Mouse (Mus musculus) frontal cortex, postnatal 25 days (tissue): Measurements from ENCODE around the gene Shank2.

Source experiments
- DNase-seq, 2 experiments: peaks; one replicate each; pipeline ENCODE4 v3.0.0; 2022; ENCODE audit warnings: low spot score in 2 of 2

The Shank2 gene

DNA sequence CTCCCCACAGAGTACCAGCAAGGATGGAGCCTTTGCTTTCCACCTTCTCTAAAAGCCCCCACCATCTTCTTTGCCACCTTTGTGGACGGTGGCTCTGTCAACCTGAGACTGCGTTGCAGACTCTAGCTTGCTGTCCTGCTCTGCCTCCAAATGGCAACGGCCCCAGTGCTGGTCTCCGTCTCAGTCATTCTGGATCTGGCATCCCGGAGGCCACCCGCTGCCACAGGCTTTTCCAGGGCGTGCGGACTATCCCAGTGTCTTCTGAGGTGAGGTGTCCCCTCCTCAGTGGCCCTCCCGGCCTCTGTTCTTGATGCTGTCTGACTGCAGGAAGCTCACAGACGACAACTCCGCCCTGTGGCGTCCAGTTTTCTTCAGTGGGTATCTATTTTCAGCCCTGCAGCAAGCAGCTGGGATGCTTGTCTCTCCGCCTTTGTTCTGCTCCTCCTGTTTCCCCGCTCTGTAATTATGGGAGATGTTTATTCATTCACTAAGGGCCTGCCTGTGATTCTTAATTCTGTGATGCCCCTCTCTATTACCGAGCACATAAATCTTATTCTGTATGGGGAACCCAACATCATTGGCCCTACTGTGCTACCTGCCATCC is 159.0 kb downstream of the Shank2 start:
- no peak for DNase-seq

DNA sequence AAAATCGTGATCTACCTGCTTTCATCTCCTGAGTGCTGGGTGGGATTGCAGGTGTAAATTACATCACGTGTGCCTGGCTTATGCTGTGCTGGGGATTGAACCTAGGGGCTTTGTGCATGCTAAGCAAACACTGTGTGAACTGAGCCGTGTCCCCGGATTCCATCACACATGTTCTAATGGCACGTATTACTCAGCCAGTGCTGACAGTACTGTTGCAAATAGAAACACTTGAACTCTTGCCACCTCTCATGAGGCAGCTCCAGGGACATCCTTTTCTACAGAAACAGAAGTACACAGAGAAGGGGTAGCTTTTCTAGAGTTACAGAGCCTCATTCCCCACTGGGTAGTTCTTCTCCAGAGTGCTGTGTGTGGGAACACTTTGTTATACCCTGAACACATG is 168.5 kb downstream of the Shank2 start:
- no peak for DNase-seq

DNA sequence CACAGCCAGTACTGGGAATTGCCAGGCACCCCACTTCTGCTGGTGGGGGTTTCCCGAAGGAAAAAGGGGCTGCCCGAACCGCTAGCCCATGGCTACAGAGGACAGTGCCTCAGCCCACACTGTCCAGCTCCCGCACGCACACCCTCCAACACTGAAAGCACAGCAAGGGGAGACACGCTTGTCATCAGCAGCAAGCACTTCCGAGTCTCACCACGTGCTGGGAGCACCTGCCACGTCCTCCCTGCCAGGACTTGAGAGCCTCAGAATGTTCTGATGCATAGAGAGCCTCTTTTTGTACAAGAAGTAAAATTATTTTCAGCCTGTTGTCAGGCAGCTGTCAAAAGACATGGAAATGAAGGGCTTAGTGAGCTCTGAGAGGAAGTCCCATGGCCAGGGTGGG is 169.0 kb downstream of the Shank2 start:
- DNase-seq, result no peak

DNA sequence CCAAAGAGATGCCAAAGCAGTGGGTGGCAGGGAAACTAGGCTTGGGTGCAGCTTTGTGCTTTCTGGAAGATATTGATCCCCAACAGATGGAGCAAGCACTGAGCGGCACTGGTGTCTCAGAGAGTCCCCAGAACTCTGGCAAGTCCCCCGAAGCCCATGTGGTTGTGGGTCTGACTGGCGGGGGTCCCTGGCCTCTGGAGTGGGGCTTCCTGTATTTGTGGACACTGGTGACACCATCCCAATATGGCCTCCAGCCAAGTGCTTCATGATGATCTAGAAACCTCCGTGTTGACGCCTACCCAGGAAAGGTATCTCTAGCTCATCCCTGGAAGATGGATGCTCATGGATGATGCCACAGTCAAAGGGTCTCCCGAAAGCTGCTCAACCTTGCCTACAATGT is 172.1 kb downstream of the Shank2 start:
- DNase-seq, result no peak

DNA sequence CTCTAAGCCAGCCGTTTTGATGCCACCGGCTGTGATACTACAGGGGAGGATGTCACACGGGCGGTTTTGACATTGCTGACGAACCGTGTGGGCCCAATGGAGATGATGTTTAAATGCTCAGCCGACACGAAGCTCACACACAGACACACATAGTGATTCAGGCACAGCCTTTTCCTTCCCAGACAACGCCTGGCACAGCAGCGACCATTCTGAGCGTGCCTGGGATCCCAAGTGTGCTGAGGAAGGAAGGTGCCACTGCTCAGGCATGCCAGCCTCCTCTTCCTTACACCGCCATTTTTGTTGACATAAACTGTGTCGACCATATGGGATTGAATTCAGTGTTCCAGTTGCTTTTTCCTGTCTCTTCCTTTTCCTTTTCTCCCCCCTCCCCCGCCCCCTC is 172.6 kb downstream of the Shank2 start:
- no peak for DNase-seq

DNA sequence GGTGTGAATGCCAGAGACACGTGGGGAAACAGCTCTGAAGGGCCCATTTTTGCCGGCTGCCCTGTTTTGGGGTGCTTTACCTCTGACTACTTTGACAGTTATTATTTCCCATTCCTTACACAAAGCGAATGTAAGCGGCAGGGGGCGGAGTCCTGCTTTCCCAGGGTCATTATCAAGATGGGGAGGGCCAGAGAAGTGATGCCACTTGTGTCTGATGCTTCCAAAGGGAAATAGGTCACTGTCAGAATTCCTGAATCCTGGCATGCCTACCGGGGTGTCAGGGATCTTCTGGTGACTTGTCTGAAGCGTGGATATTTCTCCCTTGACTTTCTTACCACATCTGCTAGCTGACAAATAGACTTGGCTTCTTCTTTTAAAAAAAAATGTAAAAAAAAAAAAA is 173.3 kb downstream of the Shank2 start:
- no peak for DNase-seq

DNA sequence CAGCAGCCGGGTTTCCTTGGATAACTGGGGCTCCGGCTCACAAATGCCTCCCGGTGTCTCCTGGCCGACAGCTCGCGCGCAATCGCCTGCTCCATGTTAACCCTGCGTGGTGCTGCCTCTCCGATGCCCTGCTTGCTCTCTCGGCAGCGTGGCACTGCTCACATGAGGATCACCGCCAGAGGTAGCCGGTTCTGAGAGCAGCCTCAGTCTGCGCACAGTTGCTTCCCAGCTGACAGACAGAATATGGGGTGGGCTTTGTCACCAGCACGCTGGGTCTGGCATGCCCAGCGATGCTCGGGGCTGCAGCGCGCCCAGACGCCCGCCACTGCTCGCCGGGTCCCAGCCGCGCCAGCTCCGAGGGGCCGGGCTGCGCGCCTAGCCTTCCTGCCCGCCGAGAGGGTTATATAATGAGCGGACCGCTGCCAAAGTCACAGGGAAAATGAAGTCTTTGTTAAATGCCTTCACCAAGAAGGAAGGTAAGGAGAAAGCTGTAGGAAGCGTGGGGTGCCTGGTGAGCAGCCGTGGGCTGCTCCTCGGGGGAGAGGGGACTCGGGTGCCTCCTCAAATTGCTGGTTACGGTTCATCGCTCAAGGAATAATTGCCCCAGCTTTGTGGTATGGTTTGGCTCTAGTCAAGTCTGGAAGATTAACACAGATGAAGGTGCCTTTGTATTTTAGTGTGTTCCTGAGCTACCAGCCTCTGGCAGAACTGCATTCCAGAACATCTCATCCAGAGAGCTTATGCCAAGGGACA is 173.9 kb downstream of the Shank2 start:
- DNase-seq, result peak; percentile 39 to 54

DNA sequence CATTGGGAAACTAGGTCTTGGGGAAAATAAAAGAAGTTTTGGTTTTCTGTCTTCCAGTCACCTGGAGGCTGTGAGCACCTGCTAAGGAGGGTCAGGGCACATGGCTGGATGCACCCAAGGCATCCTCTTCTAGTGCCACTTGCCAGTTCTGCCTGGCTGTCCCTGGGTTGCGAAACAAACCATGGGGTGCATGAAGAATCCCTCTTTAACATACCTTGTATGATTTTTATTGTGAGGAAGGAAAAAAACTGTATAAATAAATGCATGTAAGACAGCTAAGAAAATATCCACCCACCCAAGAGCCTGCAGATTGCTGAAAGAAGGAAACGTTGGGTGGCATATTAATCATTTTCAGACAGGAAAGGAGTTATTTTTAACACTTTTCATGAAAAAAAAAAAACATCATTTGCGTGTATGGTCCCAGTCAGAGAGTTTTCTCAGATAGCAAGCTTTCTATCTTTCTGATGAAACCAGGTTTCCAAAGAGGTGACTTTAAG is 174.6 kb downstream of the Shank2 start:
- no peak for DNase-seq

DNA sequence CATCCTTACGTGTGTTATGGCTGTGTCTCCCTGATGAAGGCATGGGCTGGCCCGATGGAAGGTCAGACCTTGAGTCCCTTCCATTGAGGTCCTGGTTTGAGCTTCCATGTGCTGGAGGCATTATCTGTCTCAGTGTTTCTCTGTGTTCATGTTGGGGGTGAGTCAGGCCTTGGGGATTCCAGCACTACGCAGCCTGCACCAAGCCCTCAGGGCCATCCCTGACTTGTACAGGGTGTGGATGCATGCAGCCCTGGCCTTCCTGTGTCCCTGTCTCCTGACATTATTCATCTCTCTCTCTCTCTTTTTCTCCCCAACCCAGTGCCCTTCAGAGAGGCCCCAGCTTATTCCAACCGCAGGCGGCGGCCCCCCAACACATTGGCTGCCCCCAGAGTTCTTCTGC is 177.7 kb downstream of the Shank2 start:
- no peak for DNase-seq

DNA sequence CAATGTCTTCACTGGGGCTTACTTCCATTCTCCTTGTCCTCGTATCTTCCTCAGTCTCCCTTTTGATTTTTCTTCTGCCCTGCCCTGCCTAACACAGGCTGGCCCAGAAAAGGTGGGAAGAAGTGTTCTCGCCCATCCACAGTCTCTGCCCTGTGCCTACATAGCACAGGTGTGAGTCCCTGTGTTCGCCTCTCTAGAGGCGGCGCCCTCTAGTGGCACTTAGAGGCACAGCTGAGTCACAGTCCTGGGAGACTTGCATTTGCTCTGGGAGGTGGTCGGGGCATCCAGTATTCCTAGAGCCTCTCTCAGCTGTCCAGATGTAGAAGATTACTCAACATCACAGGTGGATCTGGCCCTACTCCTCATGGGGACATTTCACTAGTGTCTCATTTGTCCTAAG is 179.2 kb downstream of the Shank2 start:
- DNase-seq, result peak; percentile 47 to 66

DNA sequence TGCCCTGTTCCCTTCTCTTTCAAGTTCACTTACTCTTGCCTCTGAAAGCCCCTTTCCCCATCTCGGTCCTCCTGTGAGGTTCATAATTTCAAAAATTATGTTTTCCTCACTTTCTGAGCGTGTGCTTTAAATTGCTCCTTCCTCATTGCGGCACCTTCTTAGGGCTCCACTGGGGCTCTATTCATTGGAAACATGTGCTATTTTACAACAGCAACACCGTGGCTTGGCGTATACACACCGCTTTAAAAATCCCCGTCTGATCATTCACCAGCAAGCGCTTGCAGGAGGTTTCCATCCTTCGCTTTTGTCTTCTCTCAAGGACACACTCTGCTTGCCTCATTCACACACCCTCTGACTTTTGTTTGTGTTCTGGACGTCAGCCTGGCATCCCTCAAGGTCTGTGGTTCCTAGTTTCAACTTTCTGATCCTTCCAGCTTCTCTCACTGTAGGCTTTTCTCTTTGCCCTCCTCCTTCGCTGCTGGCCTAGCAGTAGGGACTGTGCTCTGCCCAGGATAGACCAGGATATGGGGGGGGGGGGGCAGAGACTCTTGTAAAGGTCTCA is 186.2 kb downstream of the Shank2 start:
- no peak for DNase-seq

DNA sequence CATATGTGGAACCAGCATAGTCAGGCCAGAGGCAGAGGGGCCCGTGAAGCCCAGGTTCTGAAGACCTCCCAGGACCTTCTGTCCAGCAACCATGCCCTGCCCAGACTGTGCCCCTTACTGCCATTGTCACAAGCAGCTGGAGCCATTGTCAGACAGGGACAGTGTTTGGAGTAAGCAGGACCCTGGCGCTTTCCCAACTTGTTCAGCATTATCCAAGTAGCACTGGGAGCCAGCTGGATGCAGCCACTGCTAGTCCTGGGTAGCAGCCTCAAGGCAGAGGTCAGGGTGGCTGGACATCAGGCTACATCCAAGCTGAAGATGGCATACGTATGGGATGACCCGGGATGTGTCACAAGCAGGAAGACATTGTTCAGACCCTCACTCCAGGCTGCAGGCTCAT is 187.7 kb downstream of the Shank2 start:
- no peak for DNase-seq

DNA sequence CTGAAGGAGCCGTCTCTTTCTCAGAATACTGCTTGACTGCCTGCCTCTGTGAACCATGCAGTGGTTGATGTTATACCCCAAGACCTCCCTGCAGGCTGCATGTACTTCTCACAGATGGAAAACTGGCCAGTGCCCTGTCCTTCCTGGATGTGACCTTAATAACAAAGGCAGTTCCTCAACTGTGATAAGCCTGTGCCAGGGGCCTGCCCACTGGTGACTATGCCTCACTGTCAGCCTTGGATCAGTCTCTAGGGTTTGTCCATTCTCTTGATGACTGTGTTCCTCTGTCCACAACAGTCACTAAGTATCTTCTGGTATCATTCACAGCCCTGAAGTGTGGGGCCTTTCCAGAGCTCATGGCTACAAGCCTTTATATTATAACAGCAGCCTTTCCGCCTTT is 196.8 kb downstream of the Shank2 start:
- no peak for DNase-seq

DNA sequence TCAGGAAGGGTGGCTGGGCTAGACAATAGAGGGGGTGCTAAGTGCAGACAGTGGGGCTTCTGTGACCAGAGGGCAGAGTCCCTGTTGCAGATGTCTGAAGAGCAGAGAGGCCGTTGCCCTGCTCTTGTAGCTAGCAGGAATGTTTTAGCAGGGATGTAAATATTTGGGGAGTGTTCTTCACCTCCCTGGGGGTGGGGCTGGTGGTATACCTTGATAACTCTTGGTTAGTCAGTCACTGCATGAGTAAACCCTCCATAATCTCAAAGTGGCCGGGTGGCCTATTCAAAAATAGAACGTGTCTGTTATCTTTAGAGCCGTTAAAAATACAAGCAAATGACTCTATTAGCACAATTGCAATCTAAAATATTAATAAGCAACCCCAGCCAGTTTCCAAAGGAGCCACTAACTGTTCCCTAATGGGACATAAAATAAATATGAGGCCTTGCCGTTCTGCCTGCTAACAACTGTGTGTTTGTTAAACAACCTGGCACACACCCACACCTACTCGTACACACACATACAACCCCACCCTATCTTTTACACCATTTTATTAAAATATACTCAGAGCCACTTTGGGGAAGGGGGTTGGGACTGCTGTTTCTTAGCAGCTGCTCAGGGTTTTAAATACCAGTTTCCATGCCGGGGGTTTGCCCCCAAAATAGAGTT is 200.4 kb downstream of the Shank2 start:
- DNase-seq, result no peak

DNA sequence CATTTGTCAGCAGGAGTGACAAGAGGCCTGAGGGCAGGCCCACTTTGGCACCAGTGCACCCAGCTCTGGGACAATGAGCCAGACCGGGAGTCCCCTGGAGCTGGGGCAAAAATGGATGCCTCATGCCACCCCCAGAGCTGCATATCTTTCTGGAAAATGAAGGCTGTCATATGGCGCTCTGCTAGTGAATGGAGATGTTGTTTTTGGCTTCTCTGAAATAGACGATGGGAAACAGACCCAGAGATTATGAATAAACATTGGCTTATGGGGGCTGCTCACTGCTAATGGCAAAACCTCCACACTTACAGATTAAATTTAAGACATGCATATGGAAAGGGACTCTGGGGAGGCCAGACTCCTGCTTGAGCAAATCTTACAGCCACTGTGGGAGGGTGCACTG is 202.6 kb downstream of the Shank2 start:
- no peak for DNase-seq

DNA sequence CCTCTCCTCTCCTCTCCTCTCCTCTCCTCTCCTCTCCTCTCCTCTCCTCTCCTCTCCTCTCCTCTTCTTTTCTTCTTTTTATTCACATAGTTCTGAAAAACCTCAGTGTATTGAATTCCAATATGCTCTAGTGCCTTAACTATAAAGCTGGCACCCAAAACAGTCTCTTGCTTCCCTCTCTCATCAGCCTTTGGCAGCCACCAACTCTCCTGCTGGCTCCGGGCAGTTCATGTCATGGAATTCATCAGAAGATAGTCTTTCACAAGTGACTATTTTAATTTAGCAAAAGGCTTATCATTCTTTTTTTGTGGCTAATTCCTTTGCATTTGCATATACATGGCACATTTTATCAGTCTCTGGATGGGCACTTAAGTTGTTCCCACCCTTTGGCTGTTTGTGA is 203.4 kb downstream of the Shank2 start:
- DNase-seq, result no peak

DNA sequence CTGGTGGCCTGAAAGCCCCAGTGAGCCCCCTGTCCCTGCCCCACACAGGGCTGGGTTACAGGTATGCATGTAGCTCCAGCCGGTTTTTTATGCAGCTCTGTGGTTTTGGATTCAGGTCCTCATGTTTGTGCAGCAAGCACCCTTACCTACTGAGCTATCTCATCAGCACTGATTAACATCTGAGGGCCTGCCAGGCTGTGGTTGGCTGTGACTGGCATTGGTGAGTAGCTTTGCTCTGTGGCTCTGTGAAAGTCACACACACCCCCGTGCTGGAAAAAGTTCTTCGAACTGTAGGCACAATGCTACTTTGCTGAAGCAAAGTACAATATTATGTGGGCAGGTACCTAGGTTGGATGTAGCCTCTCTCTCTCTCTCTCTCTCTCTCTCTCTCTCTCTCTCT is 204.1 kb downstream of the Shank2 start:
- no peak for DNase-seq

DNA sequence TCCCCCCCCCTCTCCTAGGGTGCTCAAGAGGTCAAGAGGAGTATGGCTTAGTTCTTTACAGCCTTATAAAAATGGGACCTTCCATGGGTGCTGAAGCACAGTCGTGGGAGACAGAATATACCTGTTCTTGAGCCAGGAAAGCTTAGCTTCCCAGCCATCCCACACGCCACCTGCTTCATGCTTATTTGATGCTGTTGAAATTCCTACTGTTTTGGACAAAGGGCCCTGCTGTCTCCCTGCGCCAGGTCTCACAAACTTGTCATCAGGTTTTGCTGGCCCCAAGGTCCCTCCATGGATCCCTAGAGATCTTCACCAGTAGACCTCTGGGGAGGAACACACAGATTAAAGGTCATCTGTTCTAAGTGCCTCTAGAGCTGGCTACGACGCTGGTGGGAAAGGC is 204.5 kb downstream of the Shank2 start:
- DNase-seq, result no peak

DNA sequence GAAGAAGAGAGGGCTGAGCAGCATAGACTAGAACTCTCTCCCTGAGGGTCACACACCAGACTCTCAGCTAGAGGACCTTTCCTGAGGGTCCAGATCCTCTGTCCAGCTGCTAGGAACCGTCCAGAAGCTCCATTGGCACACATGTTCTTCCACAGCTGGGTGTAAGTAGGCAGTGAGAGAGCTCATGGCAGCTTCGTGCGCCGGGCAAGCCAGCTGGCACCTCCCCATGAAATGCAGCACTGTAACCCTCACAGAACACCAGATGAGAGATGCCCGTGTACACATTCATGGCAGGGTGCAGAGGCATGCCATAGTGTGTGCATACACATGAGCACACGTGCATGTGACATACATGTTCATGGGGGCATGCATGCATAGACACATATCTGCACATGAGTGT is 205.4 kb downstream of the Shank2 start:
- no peak for DNase-seq

DNA sequence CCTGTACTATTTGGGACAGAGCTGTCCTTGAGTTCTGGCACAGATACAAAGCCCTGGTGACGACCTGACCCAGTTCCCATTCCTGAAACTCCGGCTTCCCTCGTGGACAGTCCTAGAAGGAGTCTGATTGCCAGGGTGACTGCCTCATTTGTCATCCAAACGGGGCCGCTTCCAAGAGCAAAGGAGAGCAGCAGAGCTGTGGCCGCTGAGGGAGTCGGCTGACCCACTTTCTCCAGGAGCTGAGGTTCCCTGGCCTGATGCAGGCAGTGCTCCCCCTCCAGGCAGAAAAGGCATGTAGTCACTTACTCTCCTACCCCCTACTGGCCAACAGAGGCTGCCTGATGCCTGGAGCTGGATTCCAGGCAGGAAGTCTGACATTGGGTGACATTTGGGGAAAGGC is 206.1 kb downstream of the Shank2 start:
- peak; percentile 36 to 55 for DNase-seq

DNA sequence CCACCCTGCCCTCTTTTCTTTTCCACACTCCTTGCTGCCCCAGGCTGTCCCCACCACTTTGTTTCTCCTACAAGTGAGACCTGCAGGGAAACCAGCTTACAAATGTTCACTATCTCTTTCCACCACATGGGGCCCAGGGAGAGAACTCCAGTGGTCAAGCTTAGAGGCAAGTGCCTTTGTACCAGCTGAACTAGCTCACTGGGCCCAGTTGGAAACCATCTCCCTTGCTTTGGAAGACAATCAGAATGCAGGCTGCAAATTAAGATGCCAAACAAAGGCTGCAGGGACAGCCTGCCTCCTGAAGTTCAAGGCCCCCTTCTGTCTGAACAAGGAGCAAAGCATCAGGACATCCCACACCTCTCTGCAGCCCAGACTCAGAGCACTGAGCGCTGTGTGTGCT is 206.9 kb downstream of the Shank2 start:
- no peak for DNase-seq

DNA sequence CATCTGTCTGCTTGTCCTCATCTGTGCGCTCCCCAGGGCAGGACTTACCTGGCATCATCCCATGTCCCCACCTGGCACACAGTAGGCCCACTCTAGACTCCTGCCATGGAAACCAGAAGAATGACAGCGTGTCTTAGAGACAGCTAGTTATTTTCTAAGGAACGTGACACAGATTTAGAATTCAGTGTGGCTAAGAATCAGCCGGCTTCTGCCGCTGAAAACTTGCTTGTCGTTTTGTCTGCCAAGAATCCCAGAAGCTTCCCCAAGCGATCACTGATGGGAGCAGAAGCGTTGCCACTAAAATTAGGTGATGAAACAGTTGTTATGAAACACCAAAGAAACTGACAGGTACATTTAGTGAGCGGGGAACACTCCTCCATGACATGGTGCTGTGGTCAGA is 208.8 kb downstream of the Shank2 start:
- DNase-seq, result no peak

DNA sequence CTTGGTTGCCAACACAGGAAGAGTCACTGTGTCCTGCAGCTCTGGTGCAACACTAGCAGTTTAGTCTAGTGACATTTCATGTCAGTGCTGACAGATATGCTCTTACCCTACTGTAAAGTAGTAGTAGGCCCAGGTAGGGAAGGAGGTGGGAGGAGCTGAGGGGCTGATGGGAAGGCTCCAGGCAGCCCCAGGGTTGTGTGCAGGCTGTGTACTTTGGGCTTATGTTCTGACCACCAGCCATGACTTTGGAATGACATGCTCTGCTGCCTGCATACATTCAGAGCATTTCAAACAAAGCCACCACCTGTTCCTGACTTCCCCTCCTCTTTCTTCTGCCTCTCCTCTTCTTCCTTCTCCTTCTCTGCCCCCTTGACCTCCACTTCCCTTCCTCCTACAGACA is 211.0 kb downstream of the Shank2 start:
- no peak for DNase-seq
